Mouse (Mus musculus): ENCODE measurements around the gene H2afy. TPM values are rescaled to one million over a fixed set of nuclear protein-coding genes. Genes with fewer than 3 reads are reported as not detected.
A peak's percentile ranks its signal among the peaks of the same experiment; 100 is the strongest.

Gene H2afy
- polyA plus RNA-seq, 1 experiment from 2014 or later = 623 TPM

DNA sequence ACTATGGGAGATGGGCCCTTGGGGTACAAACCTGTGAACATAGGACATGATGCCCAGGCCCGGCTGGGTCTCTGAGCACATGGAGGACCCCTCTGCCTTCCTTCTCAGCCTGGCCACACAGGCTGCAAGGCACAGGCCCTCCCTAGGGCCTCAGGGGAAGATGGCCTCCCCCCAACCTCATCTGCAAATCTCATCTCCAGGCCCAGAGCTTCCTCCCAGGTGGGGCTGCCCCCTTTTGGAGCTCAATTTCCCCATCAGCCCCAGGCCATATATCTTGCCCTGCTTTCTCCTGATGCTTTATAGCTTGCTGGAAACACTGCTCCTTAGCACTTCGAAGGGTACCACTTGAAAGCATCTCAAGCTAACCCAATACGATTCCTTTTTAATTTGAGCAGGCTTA, 28.2 kb upstream of the H2afy start:
- no peak overlapping the region for H3K4me3 ChIP-seq (replicated peaks)
- H3K4me2 ChIP-seq = peak overlapping the region; percentile 4; the same call in 1 of the 2 replicates
- no peak overlapping the region for H3K9ac ChIP-seq (replicated peaks)
- H3K36me3 ChIP-seq = no peaks in the 10 kb centered on the region
- ATAC-seq (ENCODE audit: insufficient number of reproducible peaks, insufficient read depth, low FRiP score, low TSS enrichment, low read depth) = no peak
- WGBS = 25% methylated on average over 3 of the region's 3 CpGs
- H3K27me3 ChIP-seq = no peaks in the 10 kb centered on the region
- peaks cover 90% of the 10 kb centered on the region for H3K4me1 ChIP-seq (replicated peaks)
- peak overlapping the region; percentile 92 for H3K27ac ChIP-seq
- H3K9me3 ChIP-seq = no peaks in the 10 kb centered on the region

- H3K36me3 ChIP-seq = no peaks in the 10 kb centered on the region
- H3K9ac ChIP-seq (replicated peaks) = no peak overlapping the region
- H3K27me3 ChIP-seq = no peaks in the 10 kb centered on the region
- peak overlapping the region; percentile 4; the same call in 1 of the 2 replicates for H3K4me2 ChIP-seq
- 34% methylated on average over 6 of the region's 6 CpGs for WGBS
- no peak for ATAC-seq (ENCODE audit: insufficient number of reproducible peaks, insufficient read depth, low FRiP score, low TSS enrichment, low read depth)
- no peak overlapping the region for H3K4me3 ChIP-seq (replicated peaks)
- peak overlapping the region; percentile 92 for H3K27ac ChIP-seq
- H3K9me3 ChIP-seq = no peaks in the 10 kb centered on the region
- H3K4me1 ChIP-seq (replicated peaks) = peaks cover 90% of the 10 kb centered on the region
Observed at GRCm38 (mm10) chr13:56163751-56164150, 27.6 kb upstream of the H2afy start.

DNA sequence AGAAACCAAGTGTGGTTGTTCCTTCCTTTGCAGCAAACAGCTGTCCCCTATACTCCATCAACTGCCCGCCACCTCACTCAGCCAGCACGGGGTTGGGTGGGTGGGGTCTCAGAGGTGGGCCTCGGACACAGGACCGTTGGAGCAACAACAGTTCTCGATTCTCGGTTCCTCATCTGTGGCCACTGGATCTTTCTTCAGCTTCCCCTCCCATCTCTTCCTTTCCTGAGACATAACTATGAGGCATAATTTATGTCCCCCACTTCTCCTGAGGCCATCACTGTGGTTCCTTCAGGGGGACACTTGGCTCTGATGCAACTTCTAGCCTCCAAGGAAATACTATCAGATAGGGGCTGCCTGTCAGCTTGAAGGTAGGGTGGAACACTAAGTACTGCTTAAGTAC, 26.7 kb upstream of the H2afy start:
- H3K9me3 ChIP-seq = no peaks in the 10 kb centered on the region
- peaks cover 90% of the 10 kb centered on the region for H3K4me1 ChIP-seq (replicated peaks)
- no peak overlapping the region for H3K9ac ChIP-seq (replicated peaks)
- no peaks in the 10 kb centered on the region for H3K36me3 ChIP-seq
- peak overlapping the region; percentile 92 for H3K27ac ChIP-seq
- H3K4me2 ChIP-seq = no peak overlapping the region
- 66% methylated on average over 6 of the region's 6 CpGs for WGBS
- no peak overlapping the region for H3K4me3 ChIP-seq (replicated peaks)
- ATAC-seq (ENCODE audit: insufficient number of reproducible peaks, insufficient read depth, low FRiP score, low TSS enrichment, low read depth) = no peak
- no peaks in the 10 kb centered on the region for H3K27me3 ChIP-seq

DNA sequence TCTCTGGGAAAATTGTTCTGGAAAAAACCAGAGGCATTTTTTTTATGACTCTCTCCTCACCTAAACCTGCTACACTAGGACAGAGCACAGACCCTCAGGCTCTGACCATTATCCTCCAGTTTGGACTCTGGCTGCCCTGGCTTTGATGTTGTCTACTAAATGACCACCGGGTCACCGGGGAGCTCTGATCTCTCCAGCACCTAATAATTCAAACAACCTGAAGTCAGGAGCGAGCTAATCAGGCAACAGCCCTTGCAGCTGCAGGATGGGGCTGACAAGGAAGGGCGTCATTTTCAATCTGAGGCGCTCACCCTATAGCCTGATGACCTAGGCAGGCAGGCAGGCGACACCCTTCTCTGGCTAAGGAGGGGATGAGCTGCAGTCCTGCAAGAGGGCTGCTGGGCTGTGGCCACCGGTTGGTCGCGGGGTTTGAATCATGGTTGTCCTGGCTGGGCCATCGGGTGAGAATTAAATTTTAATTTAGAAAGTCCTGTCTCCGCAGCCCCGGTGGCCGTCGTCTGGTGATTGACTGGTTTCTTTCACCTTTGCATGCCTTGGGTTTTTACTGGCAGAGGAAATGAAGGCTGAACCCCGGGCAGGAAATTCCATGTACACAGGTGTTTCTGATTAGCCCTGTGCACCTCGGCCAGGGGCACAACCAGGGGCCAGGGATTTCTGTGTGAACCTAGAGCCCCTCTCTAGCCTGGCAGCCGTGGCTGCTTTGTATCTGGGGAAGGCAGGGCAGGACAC, 23.6 kb upstream of the H2afy start:
- Histone ChIP-seq H3K4me2 (peak overlapping the region; percentile 51), H3K9ac (replicated peaks) (no peak overlapping the region; the same call in 1 of the 2 replicates), H3K9me3 (no peaks in the 10 kb centered on the region), H3K4me3 (replicated peaks) (no peak overlapping the region), H3K36me3 (no peaks in the 10 kb centered on the region), H3K4me1 (replicated peaks) (peaks cover 96% of the 10 kb centered on the region), H3K27ac (peak overlapping the region; percentile 95), H3K27me3 (no peaks in the 10 kb centered on the region)
- ATAC-seq (ENCODE audit: insufficient number of reproducible peaks, insufficient read depth, low FRiP score, low TSS enrichment, low read depth) = peak; percentile 61
- WGBS = 2% methylated on average over 17 of the region's 17 CpGs

- peak; percentile 33 for ATAC-seq (ENCODE audit: insufficient number of reproducible peaks, insufficient read depth, low FRiP score, low TSS enrichment, low read depth)
- Histone ChIP-seq H3K4me2 (peak overlapping the region; percentile 51), H3K4me3 (replicated peaks) (no peak overlapping the region), H3K4me1 (replicated peaks) (peaks cover 90% of the 10 kb centered on the region), H3K9ac (replicated peaks) (no peak overlapping the region; the same call in 1 of the 2 replicates), H3K27ac (peak overlapping the region; percentile 95), H3K9me3 (no peaks in the 10 kb centered on the region), H3K36me3 (no peaks in the 10 kb centered on the region), H3K27me3 (no peaks in the 10 kb centered on the region)
- 11% methylated on average over 14 of the region's 14 CpGs for WGBS
Observed at GRCm38 (mm10) chr13:56159016-56159601, 22.9 kb upstream of the H2afy start.

DNA sequence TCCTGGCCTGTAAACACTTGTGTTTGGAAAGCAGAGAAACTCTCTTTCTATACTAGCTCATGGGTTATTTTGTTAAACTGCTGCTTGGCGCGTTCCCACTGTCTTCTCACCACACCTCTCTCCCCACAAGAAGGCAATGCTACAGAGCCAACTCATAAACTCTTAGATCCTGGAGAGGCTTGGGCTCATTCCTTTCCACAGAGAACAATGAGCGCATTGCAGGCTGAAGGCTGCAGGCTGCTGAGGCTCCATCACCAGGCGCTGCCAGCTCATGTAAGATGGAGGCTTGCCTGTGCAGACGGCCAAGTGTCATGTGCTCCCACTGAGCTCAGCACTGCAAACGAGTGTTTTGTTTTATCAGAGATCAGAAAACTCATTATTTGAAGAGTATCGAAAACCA, 19.5 kb upstream of the H2afy start:
- peak overlapping the region; percentile 91 for H3K27ac ChIP-seq
- H3K36me3 ChIP-seq = no peaks in the 10 kb centered on the region
- H3K9ac ChIP-seq (replicated peaks) = no peak overlapping the region
- no peak overlapping the region for H3K4me2 ChIP-seq
- H3K9me3 ChIP-seq = no peaks in the 10 kb centered on the region
- H3K27me3 ChIP-seq = no peaks in the 10 kb centered on the region
- 44% methylated on average over 7 of the region's 7 CpGs for WGBS
- peaks cover 83% of the 10 kb centered on the region for H3K4me1 ChIP-seq (replicated peaks)
- ATAC-seq (ENCODE audit: insufficient number of reproducible peaks, insufficient read depth, low FRiP score, low TSS enrichment, low read depth) = no peak
- H3K4me3 ChIP-seq (replicated peaks) = no peak overlapping the region

- ATAC-seq (ENCODE audit: insufficient number of reproducible peaks, insufficient read depth, low FRiP score, low TSS enrichment, low read depth) = no peak
- H3K27ac ChIP-seq = peak overlapping the region; percentile 91
- H3K9me3 ChIP-seq = no peaks in the 10 kb centered on the region
- H3K27me3 ChIP-seq = no peaks in the 10 kb centered on the region
- peaks cover 80% of the 10 kb centered on the region for H3K4me1 ChIP-seq (replicated peaks)
- H3K4me3 ChIP-seq (replicated peaks) = no peak overlapping the region
- WGBS = 7% methylated on average over 5 of the region's 5 CpGs
- H3K9ac ChIP-seq (replicated peaks) = no peak overlapping the region
- no peaks in the 10 kb centered on the region for H3K36me3 ChIP-seq
- no peak overlapping the region for H3K4me2 ChIP-seq
Observed at GRCm38 (mm10) chr13:56155048-56155447, 18.9 kb upstream of the H2afy start.

DNA sequence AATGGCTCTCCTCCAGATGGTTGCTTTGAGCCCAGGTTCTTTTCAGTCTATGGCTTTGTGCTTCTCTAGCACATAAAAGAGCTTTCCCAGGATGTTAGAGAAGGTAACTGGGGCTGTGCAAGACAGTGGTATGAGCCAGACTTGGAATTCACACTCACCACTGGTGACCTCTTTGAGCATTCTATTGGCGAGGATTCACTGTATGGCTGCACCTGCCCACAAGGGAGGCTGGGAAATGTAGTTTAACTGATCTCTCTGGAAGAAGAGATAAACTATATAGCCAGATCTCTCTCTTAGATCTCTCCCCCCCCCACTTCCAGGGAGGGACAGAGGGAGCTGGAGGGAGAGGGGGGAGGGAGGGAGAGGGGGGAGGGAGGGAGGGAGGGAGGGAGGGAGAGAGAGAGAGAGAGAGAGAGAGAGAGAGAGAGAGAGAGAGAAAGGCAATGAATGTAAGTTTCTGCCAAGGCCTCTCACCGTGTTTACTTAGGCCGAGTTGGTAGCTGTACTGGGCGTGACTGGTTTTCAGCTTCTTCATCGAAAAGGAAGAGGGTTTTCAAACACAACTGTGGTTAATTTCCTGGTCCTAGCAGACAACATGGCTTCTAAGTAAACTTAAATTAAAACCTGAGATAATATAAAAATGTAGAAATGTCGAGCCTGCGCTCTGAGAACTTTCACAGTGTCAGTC, 16.8 kb upstream of the H2afy start:
- Histone ChIP-seq H3K27me3 (no peaks in the 10 kb centered on the region), H3K4me3 (replicated peaks) (no peak overlapping the region), H3K4me2 (no peak overlapping the region), H3K36me3 (no peaks in the 10 kb centered on the region), H3K27ac (no peak overlapping the region), H3K9ac (replicated peaks) (no peak overlapping the region), H3K9me3 (no peaks in the 10 kb centered on the region), H3K4me1 (replicated peaks) (peaks cover 62% of the 10 kb centered on the region)
- WGBS = 73% methylated on average over 7 of the region's 7 CpGs
- no peak for ATAC-seq (ENCODE audit: insufficient number of reproducible peaks, insufficient read depth, low FRiP score, low TSS enrichment, low read depth)

GRCm38 (mm10) chr13:56151404-56152226, 15.5 kb upstream of the H2afy start:
- peak overlapping the region; percentile 6; the same call in 1 of the 2 replicates for H3K4me3 ChIP-seq (replicated peaks)
- H3K4me2 ChIP-seq = peak overlapping the region; percentile 43
- peaks cover 51% of the 10 kb centered on the region for H3K4me1 ChIP-seq (replicated peaks)
- WGBS = 32% methylated on average over 22 of the region's 22 CpGs
- ATAC-seq (ENCODE audit: insufficient number of reproducible peaks, insufficient read depth, low FRiP score, low TSS enrichment, low read depth) = peak; percentile 39; the same call in 1 of the 2 replicates
- H3K9ac ChIP-seq (replicated peaks) = no peak overlapping the region
- no peaks in the 10 kb centered on the region for H3K36me3 ChIP-seq
- H3K27ac ChIP-seq = peak overlapping the region; percentile 74
- H3K9me3 ChIP-seq = no peaks in the 10 kb centered on the region
- H3K27me3 ChIP-seq = no peaks in the 10 kb centered on the region

DNA sequence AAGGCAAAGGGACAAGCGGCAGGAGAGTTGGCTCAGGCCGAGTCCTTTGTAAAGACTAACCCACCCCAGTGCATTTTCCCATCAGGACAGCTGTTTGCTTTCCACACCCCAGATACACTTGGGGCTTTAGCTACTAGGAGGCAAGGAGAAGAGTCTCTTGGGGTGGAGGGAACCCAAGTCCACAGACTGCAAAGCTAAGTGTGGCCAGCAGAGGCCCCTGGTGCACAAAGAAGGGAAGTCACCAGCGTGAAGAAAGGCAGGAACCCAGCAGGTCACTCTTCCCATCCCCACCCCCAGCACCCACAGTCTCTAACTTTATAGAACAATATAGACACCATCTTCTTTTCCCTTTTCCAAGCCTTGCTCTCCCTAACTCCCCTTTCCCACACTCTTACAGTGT, 9.4 kb upstream of the H2afy start:
- WGBS = 33% methylated on average over 3 of the region's 3 CpGs
- H3K4me2 ChIP-seq = no peak overlapping the region
- no peak overlapping the region for H3K27ac ChIP-seq
- no peak overlapping the region for H3K9ac ChIP-seq (replicated peaks)
- no peak for ATAC-seq (ENCODE audit: insufficient number of reproducible peaks, insufficient read depth, low FRiP score, low TSS enrichment, low read depth)
- H3K36me3 ChIP-seq = no peaks in the 10 kb centered on the region
- H3K9me3 ChIP-seq = no peaks in the 10 kb centered on the region
- H3K4me1 ChIP-seq (replicated peaks) = peaks cover 34% of the 10 kb centered on the region
- H3K27me3 ChIP-seq = no peaks in the 10 kb centered on the region
- H3K4me3 ChIP-seq (replicated peaks) = no peak overlapping the region

DNA sequence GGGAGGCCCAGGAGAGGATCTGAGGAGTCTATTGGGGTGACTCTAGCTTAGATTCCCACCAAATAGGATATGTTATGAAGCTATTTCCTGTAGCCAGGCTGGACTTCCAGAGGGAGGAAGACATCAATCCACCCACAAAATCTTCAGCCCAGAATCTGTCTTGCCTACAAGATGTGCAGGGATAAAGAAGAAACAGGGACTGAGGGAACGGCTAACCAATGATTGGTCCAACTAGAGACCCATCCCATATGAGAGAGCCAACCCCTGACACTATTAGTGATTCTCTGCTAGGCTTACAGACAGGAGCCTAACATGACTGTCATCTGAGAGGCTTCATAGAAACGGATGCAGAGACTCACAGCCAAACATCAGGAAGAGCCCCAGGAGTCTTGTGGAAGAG, 7.9 kb upstream of the H2afy start:
- no peaks in the 10 kb centered on the region for H3K36me3 ChIP-seq
- no peaks in the 10 kb centered on the region for H3K9me3 ChIP-seq
- WGBS = 62% methylated on average over 2 of the region's 2 CpGs
- H3K27me3 ChIP-seq = no peaks in the 10 kb centered on the region
- peaks cover 38% of the 10 kb centered on the region for H3K4me1 ChIP-seq (replicated peaks)
- no peak overlapping the region for H3K4me2 ChIP-seq
- H3K9ac ChIP-seq (replicated peaks) = no peak overlapping the region
- no peak overlapping the region for H3K27ac ChIP-seq
- ATAC-seq (ENCODE audit: insufficient number of reproducible peaks, insufficient read depth, low FRiP score, low TSS enrichment, low read depth) = no peak
- H3K4me3 ChIP-seq (replicated peaks) = no peak overlapping the region
